Mouse (Mus musculus) ES-E14 (cell line): Measurements from ENCODE around the gene Vps37b. TPM values are rescaled to one million over a fixed set of nuclear protein-coding genes. Genes with fewer than 3 reads are reported as not detected.
A peak's percentile ranks its signal among the peaks of the same experiment; 100 is the strongest.

ENCODE experiments used
- DNase-seq: peaks from one replicate; pipeline ENCODE4 v3.0.0-alpha.2; 2013; ENCODE audit warnings: low read depth, low spot score
- H3K27ac ChIP-seq: 2 replicates; pipeline ENCODE4 v1.5.1; 2012; ENCODE audit warnings: low read depth, mild to moderate bottlenecking, low read length, moderate library complexity, mixed read lengths; ENCODE audit not compliant: poor library complexity, insufficient read depth, severe bottlenecking
- H3K36me3 ChIP-seq: 2 replicates; pipeline ENCODE4 v1.6.1; 2012; ENCODE audit warnings: mild to moderate bottlenecking, low read length, moderate library complexity, mixed read lengths; ENCODE audit not compliant: control insufficient read depth, poor library complexity, insufficient read depth, severe bottlenecking
- H3K4me1 ChIP-seq, 2 experiments: fragments of 150-350 bp in 1 of 2; sonication (generic) in 1 of 2; 2 replicates each; pipeline ENCODE4 v1.6.1; 2012; ENCODE audit warnings: low read length in 2 of 2, mild to moderate bottlenecking in 1 of 2, mixed read lengths in 1 of 2; ENCODE audit not compliant: control insufficient read depth in 2 of 2, insufficient read depth in 2 of 2, poor library complexity in 1 of 2
- H3K4me3 ChIP-seq, 2 experiments: fragments of 150-350 bp in 1 of 2; sonication (generic) in 1 of 2; 2 replicates each; pipeline ENCODE4 v1.5.1; 2012; ENCODE audit warnings: low read length in 2 of 2, low read depth in 1 of 2, mild to moderate bottlenecking in 1 of 2, mixed read lengths in 1 of 2; ENCODE audit not compliant: insufficient read depth in 1 of 2, poor library complexity in 1 of 2, severe bottlenecking in 1 of 2
- H3K9ac ChIP-seq: 2 replicates; pipeline ENCODE4 v1.6.1; 2012; ENCODE audit warnings: low read depth, mild to moderate bottlenecking, low read length, mixed read lengths; ENCODE audit not compliant: poor library complexity, insufficient read depth, severe bottlenecking
- H3K9me3 ChIP-seq: fragments of 150-350 bp; sonication (generic); 2 replicates; pipeline ENCODE4 v1.6.1; 2012; ENCODE audit warnings: low read depth, mild to moderate bottlenecking, low read length; ENCODE audit not compliant: control insufficient read depth, insufficient read depth
- CHD2 ChIP-seq: IDR thresholded peaks from 2 replicates; pipeline ENCODE4 v1.6.1; 2014; ENCODE audit warnings: mild to moderate bottlenecking, low read depth, low read length, inconsistent platforms
- HCFC1 ChIP-seq: IDR thresholded peaks from 2 replicates; pipeline ENCODE4 v1.6.1; 2012; ENCODE audit warnings: low read length, inconsistent platforms, borderline replicate concordance; ENCODE audit not compliant: insufficient read depth
- MAFK ChIP-seq: IDR thresholded peaks from 2 replicates; pipeline ENCODE4 v1.6.1; 2014; ENCODE audit warnings: mild to moderate bottlenecking, low read depth, low read length, inconsistent platforms; ENCODE audit not compliant: insufficient read depth
- ZC3H11A ChIP-seq: IDR thresholded peaks from 2 replicates; pipeline ENCODE4 v1.6.1; 2012; ENCODE audit warnings: low read depth, mild to moderate bottlenecking, inconsistent platforms, low read length, borderline replicate concordance
- ZNF384 ChIP-seq: IDR thresholded peaks from 2 replicates; pipeline ENCODE4 v1.6.1; 2012; ENCODE audit warnings: low read depth, low read length, inconsistent platforms
- in situ Hi-C, 2 experiments: fragments of 600-800 bp; cut with MboI; formaldehyde crosslinking; loops; one replicate each; pipeline ENCODE4 v1.15.1; 2025; ENCODE audit warnings: low sequenced_read_pairs in 2 of 2, inconsistent platforms in 1 of 2; ENCODE audit not compliant: unreplicated experiment in 2 of 2
- total RNA-seq: library from RNA; depleted of rRNA; stranded (reverse); fragments of 300-350 nt; gene quantifications from 2 replicates; pipeline ENCODE4 v1.2.3, GENCODE M21; 2012

The Vps37b gene
- total RNA-seq, 1 experiment = 7.7 TPM

- TF ChIP-seq HCFC1 (no peak), MAFK (no peak)
- no peaks in the 10 kb centered on the region for H3K36me3 ChIP-seq
- no peaks in the 10 kb centered on the region for H3K9me3 ChIP-seq
- no peaks in the 10 kb centered on the region for H3K4me1 ChIP-seq
- no peak overlapping the region for H3K4me3 ChIP-seq
- no peak for DNase-seq
- no peak overlapping the region for H3K9ac ChIP-seq
- H3K27ac ChIP-seq = no peak overlapping the region
- in situ Hi-C loops = no loop called here
Measured at GRCm38 (mm10) chr5:124069657-124070056, 37.6 kb upstream of the Vps37b start.

GRCm38 (mm10) chr5:124062037-124062824 lies 30.2 kb upstream of the Vps37b start:
- H3K9ac ChIP-seq = peak overlapping the region; percentile 6; the same call in 1 of the 2 replicates
- no peaks in the 10 kb centered on the region for H3K9me3 ChIP-seq
- no peaks in the 10 kb centered on the region for H3K36me3 ChIP-seq
- in situ Hi-C loops = no loop called here
- TF ChIP-seq HCFC1 = no peak
- no peak for TF ChIP-seq ZNF384
- no peak for TF ChIP-seq CHD2
- no peak for TF ChIP-seq ZC3H11A
- no peak for TF ChIP-seq MAFK
- no peak overlapping the region for H3K27ac ChIP-seq
- peak overlapping the region; percentile 33 to 47; a peak in 3 of 4 replicates for H3K4me3 ChIP-seq
- no peak for DNase-seq
- no peaks in the 10 kb centered on the region; a peak in 1 of 4 replicates for H3K4me1 ChIP-seq

- Histone ChIP-seq H3K9ac (no peak overlapping the region), H3K4me1 (peaks cover 0 to 4% of the 10 kb centered on the region in 2 experiments; a peak in 1 of 4 replicates), H3K27ac (no peak overlapping the region), H3K9me3 (no peaks in the 10 kb centered on the region), H3K4me3 (no peak overlapping the region), H3K36me3 (no peaks in the 10 kb centered on the region)
- TF ChIP-seq MAFK (no peak), HCFC1 (no peak), CHD2 (no peak), ZNF384 (no peak), ZC3H11A (no peak)
- DNase-seq = no peak
- in situ Hi-C loops = no loop called here
Measured at GRCm38 (mm10) chr5:124059677-124060076, 27.6 kb upstream of the Vps37b start.

DNA sequence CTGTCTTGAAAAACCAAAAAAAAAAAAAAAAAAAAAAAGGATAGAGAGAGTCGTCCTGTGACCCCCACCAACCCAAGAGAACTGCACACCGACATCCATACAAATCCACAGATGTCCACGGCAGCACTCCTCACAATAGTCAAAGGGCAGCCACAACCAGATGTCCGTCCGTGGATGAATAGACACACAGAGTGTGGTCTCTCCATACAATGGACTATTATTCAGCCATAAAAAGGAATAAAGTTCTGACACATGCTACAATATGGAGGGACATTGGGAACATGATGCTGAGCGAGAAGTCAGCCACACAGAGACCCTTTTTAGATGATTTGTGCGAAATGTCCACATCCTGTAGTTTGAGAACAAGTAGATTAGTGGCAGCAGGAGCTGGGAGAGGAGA lies 26.7 kb upstream of the Vps37b start:
- Histone ChIP-seq H3K4me3 (no peak overlapping the region), H3K9me3 (no peaks in the 10 kb centered on the region), H3K9ac (no peak overlapping the region), H3K4me1 (peaks cover 0 to 4% of the 10 kb centered on the region in 2 experiments; a peak in 1 of 4 replicates), H3K36me3 (no peaks in the 10 kb centered on the region), H3K27ac (no peak overlapping the region)
- TF ChIP-seq HCFC1 = no peak
- no peak for TF ChIP-seq MAFK
- no peak for DNase-seq
- in situ Hi-C loops = no loop called here

GRCm38 (mm10) chr5:124056956-124057355 lies 24.9 kb upstream of the Vps37b start:
- TF ChIP-seq CHD2 (no peak), MAFK (no peak), ZC3H11A (no peak), HCFC1 (no peak), ZNF384 (no peak)
- H3K4me1 ChIP-seq = peaks cover 0 to 9% of the 10 kb centered on the region in 2 experiments; a peak in 2 of 4 replicates

More at GRCm38 (mm10) chr5:124056956-124057355, 24.9 kb upstream of the Vps37b start:
- H3K4me3 ChIP-seq = no peak overlapping the region
- no peaks in the 10 kb centered on the region for H3K36me3 ChIP-seq
- H3K9ac ChIP-seq = no peak overlapping the region
- DNase-seq = no peak
- no peak overlapping the region for H3K27ac ChIP-seq
- H3K9me3 ChIP-seq = no peaks in the 10 kb centered on the region
- in situ Hi-C loops = no loop called here
